Mouse (Mus musculus): Measurements from ENCODE around the gene Mitf. TPM values are rescaled to one million over a fixed set of nuclear protein-coding genes. Genes with fewer than 3 reads are reported as not detected.
A peak's percentile ranks its signal among the peaks of the same experiment; 100 is the strongest.

Gene Mitf
- polyA plus RNA-seq, 1 experiment, result 10.2 TPM

- Histone ChIP-seq H3K27ac (ENCODE audit: insufficient read depth, low read length) (no peak overlapping the region), H3K27me3 (ENCODE audit: control insufficient read depth, insufficient read depth, low read length) (no peaks in the 10 kb centered on the region), H3K4me3 (replicated peaks; ENCODE audit: insufficient read depth, low read depth, low read length) (no peak overlapping the region), H3K4me1 (ENCODE audit: control insufficient read depth, insufficient read depth, low read length) (no peaks in the 10 kb centered on the region)
- WGBS, result 79% methylated on average over 9 of the region's 9 CpGs
- TF ChIP-seq CTCF (IDR thresholded peaks at IDR 0.05; ENCODE audit: borderline replicate concordance, insufficient read depth, low read depth, low read length), result no peak
- TF ChIP-seq POLR2A (IDR thresholded peaks at IDR 0.05; ENCODE audit: borderline replicate concordance, insufficient read depth, low read length), result no peak
- DNase-seq, result no peak
These were observed 178.8 kb downstream of the Mitf start for GRCm38 (mm10) chr6:97985658-97986057.

DNA sequence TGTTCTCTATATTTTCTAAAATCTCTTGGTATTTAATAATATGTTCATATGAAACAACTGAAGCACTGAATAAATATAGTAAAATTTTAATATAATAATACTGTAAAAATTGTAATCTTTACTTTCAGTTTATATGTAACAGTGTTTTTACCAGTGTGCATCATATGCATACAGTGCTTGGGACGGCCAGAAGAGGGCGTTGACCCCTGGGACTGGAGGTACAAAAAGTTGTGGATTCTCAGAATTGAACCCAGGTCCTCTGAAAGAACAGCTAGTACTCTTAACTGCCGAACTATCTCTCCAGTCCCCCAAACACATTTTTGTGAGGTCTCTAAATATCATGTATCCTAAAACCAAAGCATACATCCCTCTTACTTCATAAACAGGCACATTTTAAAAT, 179.6 kb downstream of the Mitf start:
- TF ChIP-seq POLR2A (IDR thresholded peaks at IDR 0.05; ENCODE audit: borderline replicate concordance, insufficient read depth, low read length) (no peak), CTCF (IDR thresholded peaks at IDR 0.05; ENCODE audit: borderline replicate concordance, insufficient read depth, low read depth, low read length) (no peak)
- H3K4me3 ChIP-seq (replicated peaks; ENCODE audit: insufficient read depth, low read depth, low read length), result no peak overlapping the region
- H3K27ac ChIP-seq (ENCODE audit: insufficient read depth, low read length), result no peak overlapping the region
- WGBS, result 88% methylated on average over 3 of the region's 3 CpGs
- H3K27me3 ChIP-seq (ENCODE audit: control insufficient read depth, insufficient read depth, low read length), result no peaks in the 10 kb centered on the region
- DNase-seq, result no peak
- no peaks in the 10 kb centered on the region for H3K4me1 ChIP-seq (ENCODE audit: control insufficient read depth, insufficient read depth, low read length)

DNA sequence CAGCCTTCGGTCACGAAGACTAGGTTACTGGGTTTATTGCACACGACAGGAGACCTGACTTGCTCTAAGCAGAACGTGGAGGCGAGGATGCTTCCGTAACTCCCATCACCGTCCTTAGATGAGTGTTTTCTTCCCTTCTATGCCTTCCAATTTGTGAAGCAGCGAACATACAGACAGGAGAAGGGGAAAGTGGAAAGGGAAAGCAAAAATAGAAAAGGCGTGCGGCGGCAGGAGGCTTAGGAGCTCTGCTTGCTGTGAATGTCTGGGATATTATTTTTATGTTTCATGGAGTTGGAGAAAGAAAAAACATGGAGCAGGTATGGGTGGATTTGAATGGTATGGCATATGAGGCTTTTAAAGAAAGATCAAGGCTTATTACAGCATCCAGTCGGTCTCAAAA, 186.7 kb downstream of the Mitf start:
- Histone ChIP-seq H3K4me3 (replicated peaks; ENCODE audit: insufficient read depth, low read depth, low read length) (no peak overlapping the region), H3K27ac (ENCODE audit: insufficient read depth, low read length) (no peak overlapping the region), H3K27me3 (ENCODE audit: control insufficient read depth, insufficient read depth, low read length) (no peaks in the 10 kb centered on the region), H3K4me1 (ENCODE audit: control insufficient read depth, insufficient read depth, low read length) (no peaks in the 10 kb centered on the region)
- no peak for DNase-seq
- WGBS, result 90% methylated on average over 12 of the region's 12 CpGs
- TF ChIP-seq CTCF (IDR thresholded peaks at IDR 0.05; ENCODE audit: borderline replicate concordance, insufficient read depth, low read depth, low read length), result no peak
- no peak for TF ChIP-seq POLR2A (IDR thresholded peaks at IDR 0.05; ENCODE audit: borderline replicate concordance, insufficient read depth, low read length)

DNA sequence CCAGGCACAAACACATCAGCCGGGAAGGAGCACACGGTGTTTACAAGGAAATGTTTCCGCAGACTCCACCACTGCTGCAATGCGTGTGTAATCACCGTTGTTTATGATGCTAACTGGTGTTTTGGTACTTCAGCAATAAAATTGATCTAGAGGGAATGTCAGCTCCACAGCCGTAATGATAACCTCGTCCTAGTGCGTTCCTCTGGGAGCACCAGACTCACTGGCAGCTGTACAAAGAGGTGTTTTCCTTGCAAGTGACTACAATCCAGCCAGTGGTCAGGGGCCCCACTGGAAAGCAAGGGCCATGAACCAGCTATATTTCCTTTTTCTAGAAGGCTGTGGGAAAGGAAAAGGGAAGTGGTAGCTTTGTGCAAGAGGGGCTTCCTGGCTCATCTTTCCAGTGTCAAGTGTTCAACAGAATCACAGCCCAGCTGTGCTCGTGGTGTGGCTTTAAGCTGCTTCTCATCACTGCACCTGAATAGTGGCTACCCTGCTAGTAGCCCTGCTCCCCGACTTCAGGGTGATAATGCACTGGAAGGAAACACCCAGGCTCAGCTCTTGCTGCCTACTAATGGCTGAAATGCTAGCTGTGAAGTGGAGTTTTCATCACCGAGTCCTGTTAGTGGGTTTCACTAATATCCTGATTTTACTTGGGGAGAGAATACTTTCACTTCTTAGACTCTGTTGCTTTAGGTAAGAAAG, 188.9 kb downstream of the Mitf start:
- no peak for DNase-seq
- TF ChIP-seq CTCF (IDR thresholded peaks at IDR 0.05; ENCODE audit: borderline replicate concordance, insufficient read depth, low read depth, low read length) (no peak), POLR2A (IDR thresholded peaks at IDR 0.05; ENCODE audit: borderline replicate concordance, insufficient read depth, low read length) (no peak)
- no peak overlapping the region for H3K4me3 ChIP-seq (replicated peaks; ENCODE audit: insufficient read depth, low read depth, low read length)
- H3K4me1 ChIP-seq (ENCODE audit: control insufficient read depth, insufficient read depth, low read length), result no peaks in the 10 kb centered on the region
- H3K27me3 ChIP-seq (ENCODE audit: control insufficient read depth, insufficient read depth, low read length), result no peaks in the 10 kb centered on the region
- H3K27ac ChIP-seq (ENCODE audit: insufficient read depth, low read length), result no peak overlapping the region
- 76% methylated on average over 11 of the region's 11 CpGs for WGBS

- WGBS, result 83% methylated on average over 4 of the region's 4 CpGs
- H3K27ac ChIP-seq (ENCODE audit: insufficient read depth, low read length), result no peak overlapping the region
- H3K4me3 ChIP-seq (replicated peaks; ENCODE audit: insufficient read depth, low read depth, low read length), result no peak overlapping the region
- no peaks in the 10 kb centered on the region for H3K27me3 ChIP-seq (ENCODE audit: control insufficient read depth, insufficient read depth, low read length)
- DNase-seq, result no peak
- no peaks in the 10 kb centered on the region for H3K4me1 ChIP-seq (ENCODE audit: control insufficient read depth, insufficient read depth, low read length)
- TF ChIP-seq POLR2A (IDR thresholded peaks at IDR 0.05; ENCODE audit: borderline replicate concordance, insufficient read depth, low read length) (no peak), CTCF (IDR thresholded peaks at IDR 0.05; ENCODE audit: borderline replicate concordance, insufficient read depth, low read depth, low read length) (no peak)
These were observed 194.7 kb downstream of the Mitf start for GRCm38 (mm10) chr6:98001551-98001950.

DNA sequence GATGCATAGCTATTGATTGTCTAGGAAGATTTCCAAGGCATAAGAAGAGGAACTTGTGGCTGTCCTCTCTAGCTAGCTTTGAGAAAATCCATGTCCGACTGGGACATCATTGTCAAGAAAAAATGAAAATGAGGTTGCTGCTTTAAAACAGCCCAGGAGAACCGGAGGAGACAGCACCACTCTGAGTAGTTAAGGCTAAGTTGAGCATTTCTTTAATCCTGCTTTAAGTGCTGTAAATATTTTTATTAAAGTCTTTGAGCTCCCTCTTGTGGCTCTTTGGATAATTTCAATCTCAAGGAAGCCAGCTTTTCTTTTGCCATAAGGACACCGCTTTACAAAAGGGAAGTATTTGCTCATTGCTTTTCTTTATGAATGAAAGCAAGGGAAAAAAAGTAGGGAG, 196.3 kb downstream of the Mitf start:
- H3K4me3 ChIP-seq (replicated peaks; ENCODE audit: insufficient read depth, low read depth, low read length), result no peak overlapping the region
- no peak overlapping the region for H3K27ac ChIP-seq (ENCODE audit: insufficient read depth, low read length)
- peak in 1 of 2 experiments; percentile 48 for DNase-seq
- H3K4me1 ChIP-seq (ENCODE audit: control insufficient read depth, insufficient read depth, low read length), result no peaks in the 10 kb centered on the region
- H3K27me3 ChIP-seq (ENCODE audit: control insufficient read depth, insufficient read depth, low read length), result no peaks in the 10 kb centered on the region
- 21% methylated on average over 3 of the region's 3 CpGs for WGBS
- TF ChIP-seq CTCF (IDR thresholded peaks at IDR 0.05; ENCODE audit: borderline replicate concordance, insufficient read depth, low read depth, low read length) (peak; percentile 29; the same call in 1 of the 2 replicates), POLR2A (IDR thresholded peaks at IDR 0.05; ENCODE audit: borderline replicate concordance, insufficient read depth, low read length) (no peak)

DNA sequence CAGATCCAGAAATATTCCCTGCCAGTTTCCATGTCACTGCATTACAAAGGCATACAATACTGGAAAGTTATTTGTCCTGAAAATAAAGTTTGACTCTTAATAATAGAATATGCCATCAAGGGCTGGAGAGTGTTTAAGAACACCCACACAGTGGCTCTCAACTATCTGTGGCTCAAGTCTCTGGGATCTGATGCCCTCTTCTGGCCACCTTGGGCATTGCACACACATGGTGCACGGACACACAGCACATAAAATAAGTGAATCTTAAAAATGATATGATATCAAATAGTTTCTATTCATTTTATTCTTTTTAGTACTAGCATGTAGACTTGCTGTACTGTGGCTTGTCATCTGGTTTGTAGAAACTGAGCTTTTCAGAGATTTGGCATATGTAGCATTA, 198.7 kb downstream of the Mitf start:
- Histone ChIP-seq H3K27me3 (ENCODE audit: control insufficient read depth, insufficient read depth, low read length) (no peaks in the 10 kb centered on the region), H3K4me1 (ENCODE audit: control insufficient read depth, insufficient read depth, low read length) (no peaks in the 10 kb centered on the region), H3K27ac (ENCODE audit: insufficient read depth, low read length) (no peak overlapping the region), H3K4me3 (replicated peaks; ENCODE audit: insufficient read depth, low read depth, low read length) (no peak overlapping the region)
- TF ChIP-seq POLR2A (IDR thresholded peaks at IDR 0.05; ENCODE audit: borderline replicate concordance, insufficient read depth, low read length), result no peak
- TF ChIP-seq CTCF (IDR thresholded peaks at IDR 0.05; ENCODE audit: borderline replicate concordance, insufficient read depth, low read depth, low read length), result peak; percentile 47; the same call in 1 of the 2 replicates
- no peak for DNase-seq
- 76% methylated on average over 1 of the region's 1 CpGs for WGBS

DNA sequence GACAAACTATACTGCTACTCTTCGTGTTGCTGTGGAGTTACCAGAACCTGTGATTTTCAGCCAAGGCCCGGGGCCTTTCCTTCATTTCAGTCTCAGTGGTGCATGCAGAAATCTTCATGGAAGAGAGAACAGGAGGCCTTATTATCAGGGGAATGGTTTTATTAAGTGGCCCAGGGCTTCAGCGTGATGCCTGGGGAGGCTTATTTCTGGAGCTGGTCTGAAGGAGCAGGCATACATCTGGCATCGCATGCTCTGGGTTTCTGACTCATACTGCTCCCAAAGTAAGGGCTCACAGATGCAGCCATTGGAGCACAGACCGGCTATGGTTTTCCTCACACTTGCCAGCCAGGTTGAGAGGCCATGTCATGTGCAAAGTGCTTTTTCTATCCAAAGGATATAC, 208.2 kb downstream of the Mitf start:
- 73% methylated on average over 5 of the region's 5 CpGs for WGBS

More for the DNA sequence above, 208.2 kb downstream of the Mitf start:
- TF ChIP-seq POLR2A (IDR thresholded peaks at IDR 0.05; ENCODE audit: borderline replicate concordance, insufficient read depth, low read length), result no peak
- no peak for TF ChIP-seq CTCF (IDR thresholded peaks at IDR 0.05; ENCODE audit: borderline replicate concordance, insufficient read depth, low read depth, low read length)
- H3K27me3 ChIP-seq (ENCODE audit: control insufficient read depth, insufficient read depth, low read length), result no peaks in the 10 kb centered on the region
- H3K4me1 ChIP-seq (ENCODE audit: control insufficient read depth, insufficient read depth, low read length), result no peaks in the 10 kb centered on the region
- H3K4me3 ChIP-seq (replicated peaks; ENCODE audit: insufficient read depth, low read depth, low read length), result no peak overlapping the region
- DNase-seq, result no peak
- H3K27ac ChIP-seq (ENCODE audit: insufficient read depth, low read length), result no peak overlapping the region

Measured in cerebellum, adult 2 months (tissue).